Mouse (Mus musculus) neural tube, embryonic 13.5 days (tissue): Measurements from ENCODE around the gene Prickle4. TPM values are rescaled to one million over a fixed set of nuclear protein-coding genes. Genes with fewer than 3 reads are reported as not detected.
"Not testable (repeated sequence)": the region's sequence is repeated elsewhere in the genome, so short reads cannot be mapped to it uniquely, and the experiment has no call there.

Experiments used
- ATAC-seq: fragments of 200-750 bp; cut with Nextera tagmentation; 2 replicates; pipeline ENCODE4 v1.8.0; 2017; ENCODE audit warnings: low read depth, mild to moderate bottlenecking, moderate TSS enrichment, moderate library complexity
- H3K27ac ChIP-seq: fragments of 300-500 bp; sonication (generic); replicated peaks from 2 replicates; pipeline ENCODE4 v1.5.1; 2015; ENCODE audit warnings: moderate library complexity, mild to moderate bottlenecking, inconsistent platforms
- H3K27me3 ChIP-seq: fragments of 300-500 bp; sonication (generic); 2 replicates; pipeline ENCODE4 v1.6.1; 2015; ENCODE audit warnings: mild to moderate bottlenecking, inconsistent platforms
- H3K36me3 ChIP-seq: fragments of 300-500 bp; sonication (generic); 2 replicates; pipeline ENCODE4 v1.6.1; 2015; ENCODE audit warnings: mild to moderate bottlenecking, inconsistent platforms
- H3K4me1 ChIP-seq: fragments of 300-500 bp; sonication (generic); replicated peaks from 2 replicates; pipeline ENCODE4 v1.6.1; 2015; ENCODE audit warnings: inconsistent platforms
- H3K4me2 ChIP-seq: fragments of 300-500 bp; sonication (generic); 2 replicates; pipeline ENCODE4 v1.6.1; 2015; ENCODE audit warnings: inconsistent platforms, mild to moderate bottlenecking, moderate library complexity
- H3K4me3 ChIP-seq: fragments of 300-500 bp; sonication (generic); 2 replicates; pipeline ENCODE4 v1.5.1; 2015; ENCODE audit warnings: mild to moderate bottlenecking, inconsistent platforms
- H3K9ac ChIP-seq: fragments of 300-500 bp; sonication (generic); 2 replicates; pipeline ENCODE4 v1.6.1; 2015; ENCODE audit warnings: moderate library complexity, mild to moderate bottlenecking, inconsistent platforms
- H3K9me3 ChIP-seq: fragments of 300-500 bp; sonication (generic); 2 replicates; pipeline ENCODE4 v1.6.1; 2016; ENCODE audit warnings: inconsistent platforms
- WGBS: fragments of 180-500 bp; shearing (Covaris S2); methylation state at CpG from one replicate; pipeline ENCODE4 v1.1.7; 2015; 5-methylcytosine and 5-hydroxymethylcytosine counted together
- polyA plus RNA-seq: library from polyadenylated mRNA; unstranded; fragments of >200 nt; fragmentation: Nextera tagmentation; extraction: Ambion mirVana; gene quantifications from 2 replicates; pipeline ENCODE4 v1.2.1, GENCODE M21; 2015

The Prickle4 gene
- polyA plus RNA-seq, 1 experiment from 2014 or later, result 0.95 TPM

DNA sequence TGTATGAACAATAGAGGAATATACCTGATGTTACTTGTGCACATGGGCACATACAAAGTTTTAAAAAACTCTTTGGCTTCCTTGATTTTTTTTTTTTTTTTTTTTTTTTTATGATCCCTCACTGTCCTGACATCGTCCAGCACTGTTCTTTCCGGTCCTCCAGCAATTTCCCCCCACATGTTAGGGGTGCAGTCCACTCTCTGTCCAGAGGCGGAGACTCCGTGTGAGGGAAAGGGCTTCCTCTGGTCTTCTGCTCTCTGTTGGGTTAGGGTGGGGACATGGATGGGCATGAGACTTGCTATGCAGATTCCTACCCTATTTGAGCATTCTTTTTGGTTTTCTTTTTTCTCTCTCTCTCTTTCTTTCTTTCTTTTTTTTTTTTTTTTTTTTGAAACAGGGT, 36.6 kb downstream of the Prickle4 start:
- H3K4me3 ChIP-seq, result no peak overlapping the region
- 85% methylated on average over 4 of the region's 4 CpGs for WGBS
- H3K9me3 ChIP-seq, result no peaks in the 10 kb centered on the region
- H3K4me1 ChIP-seq, result peaks cover 7% of the 10 kb centered on the region
- no peak overlapping the region for H3K9ac ChIP-seq
- no peak overlapping the region for H3K4me2 ChIP-seq
- 0 out of 2 replicates have a peak, but pooled peaks cover 12% of the 10 kb centered on the region for H3K36me3 ChIP-seq
- no peaks in the 10 kb centered on the region for H3K27me3 ChIP-seq
- no peak for ATAC-seq
- no peak overlapping the region for H3K27ac ChIP-seq

DNA sequence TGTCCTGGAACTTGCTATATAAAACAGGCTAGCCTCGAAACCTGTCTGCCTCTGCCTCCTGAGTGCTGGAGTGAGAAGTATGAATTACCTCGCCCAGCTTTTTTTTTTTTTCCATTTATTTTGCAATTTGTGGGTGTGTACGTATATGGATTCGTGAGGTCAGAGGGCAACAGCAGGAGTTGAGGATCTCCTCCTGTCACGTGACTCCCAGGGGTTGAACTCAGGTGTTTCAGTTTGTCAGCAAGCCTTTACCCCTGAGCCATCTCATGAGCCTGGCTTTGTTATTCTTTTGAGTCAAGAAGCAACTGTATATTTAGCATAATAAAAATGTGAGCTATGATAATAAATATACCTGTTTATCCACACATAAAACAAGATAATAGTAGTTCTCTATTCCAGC, 38.8 kb downstream of the Prickle4 start:
- H3K27me3 ChIP-seq, result no peaks in the 10 kb centered on the region
- whole genome bisulfite sequencing, result 88% methylated on average over 5 of the region's 5 CpGs
- no peaks in the 10 kb centered on the region for H3K4me1 ChIP-seq
- no peak overlapping the region for H3K4me2 ChIP-seq
- ATAC-seq, result no peak
- no peaks in the 10 kb centered on the region for H3K9me3 ChIP-seq
- H3K4me3 ChIP-seq, result no peak overlapping the region
- H3K9ac ChIP-seq, result no peak overlapping the region
- 0 out of 2 replicates have a peak, but pooled peaks cover 12% of the 10 kb centered on the region for H3K36me3 ChIP-seq
- H3K27ac ChIP-seq, result no peak overlapping the region

DNA sequence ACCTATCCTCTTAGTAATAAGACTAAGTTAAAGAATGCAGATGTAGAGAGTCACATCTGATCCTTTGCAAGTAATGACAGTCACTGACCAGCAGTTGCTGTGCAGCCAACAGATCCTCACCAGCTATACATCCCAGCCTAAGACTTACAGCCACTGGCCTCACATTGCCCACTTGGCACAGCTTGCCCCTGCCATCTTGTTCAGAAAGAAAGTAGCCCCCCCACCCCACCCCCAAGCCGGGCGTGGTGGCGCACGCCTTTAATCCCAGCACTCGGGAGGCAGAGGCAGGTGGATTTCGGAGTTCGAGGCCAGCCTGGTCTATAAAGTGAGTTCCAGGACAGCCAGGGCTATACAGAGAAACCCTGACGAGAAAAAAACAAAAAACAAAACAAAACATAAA, 40.2 kb downstream of the Prickle4 start:
- H3K9me3 ChIP-seq, H3K27ac ChIP-seq, H3K4me1 ChIP-seq, ATAC-seq, H3K9ac ChIP-seq, H3K27me3 ChIP-seq, H3K4me3 ChIP-seq, H3K4me2 ChIP-seq: not testable (repeated sequence)
- H3K36me3 ChIP-seq, result peaks cover 10% of the 10 kb centered on the region; the same call in 1 of the 2 replicates
- WGBS, result 95% methylated on average over 8 of the region's 8 CpGs

DNA sequence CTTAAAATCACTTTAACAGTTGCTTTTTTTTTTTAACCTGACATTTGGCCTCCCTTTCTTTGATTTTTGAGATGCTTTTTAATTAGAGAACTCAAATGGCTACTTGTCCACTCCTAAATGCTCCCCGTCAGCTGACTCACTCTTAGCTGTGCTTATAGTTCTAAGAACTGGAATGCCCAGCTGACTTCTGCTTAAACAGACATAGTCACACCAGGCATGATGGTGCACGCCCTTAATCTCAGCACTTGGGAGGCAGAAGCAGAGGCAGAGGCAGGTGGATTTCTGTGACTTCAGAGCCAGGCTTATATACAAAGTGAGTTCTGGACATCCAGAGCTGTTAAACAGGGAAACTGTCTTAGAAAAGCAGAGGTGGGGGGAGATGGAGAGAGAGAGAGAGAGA, 42.6 kb downstream of the Prickle4 start:
- ATAC-seq, result no peak
- Histone ChIP-seq H3K27ac (no peak overlapping the region), H3K4me1 (peaks cover 7% of the 10 kb centered on the region; the same call in 1 of the 2 replicates), H3K4me2 (no peak overlapping the region), H3K36me3 (peaks cover 10% of the 10 kb centered on the region; the same call in 1 of the 2 replicates), H3K9me3 (no peaks in the 10 kb centered on the region), H3K9ac (no peak overlapping the region), H3K27me3 (no peaks in the 10 kb centered on the region), H3K4me3 (no peak overlapping the region)
- WGBS, result 74% methylated on average over 2 of the region's 2 CpGs

DNA sequence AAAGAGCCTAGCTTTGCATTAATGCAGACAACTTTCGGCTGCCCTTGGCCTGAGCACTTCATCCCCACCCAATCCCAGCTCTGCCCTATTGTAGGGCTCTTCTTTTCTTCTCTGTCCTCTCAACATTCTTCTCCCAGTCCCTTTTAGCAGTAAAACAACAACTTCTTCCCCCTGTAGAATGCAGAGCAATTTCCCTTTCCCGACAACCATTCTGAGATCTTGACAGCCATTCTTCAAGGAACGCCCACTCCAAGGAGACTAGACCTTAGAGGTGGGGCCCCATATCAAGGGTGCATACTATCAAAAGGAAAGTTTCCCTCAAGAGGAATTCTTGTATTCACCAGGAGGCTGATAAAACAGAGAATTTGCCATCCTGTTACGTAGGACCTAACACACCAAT, 45.6 kb downstream of the Prickle4 start:
- Histone ChIP-seq H3K9ac (no peak overlapping the region), H3K4me3 (no peak overlapping the region), H3K4me1 (peaks cover 7% of the 10 kb centered on the region; the same call in 1 of the 2 replicates), H3K4me2 (no peak overlapping the region), H3K36me3 (peaks cover 10% of the 10 kb centered on the region; the same call in 1 of the 2 replicates), H3K9me3 (no peaks in the 10 kb centered on the region), H3K27me3 (no peaks in the 10 kb centered on the region), H3K27ac (0 out of 2 replicates have a peak overlapping the region, but pooled peaks have one; percentile 13)
- 27% methylated on average over 4 of the region's 4 CpGs for WGBS
- ATAC-seq, result no peak

DNA sequence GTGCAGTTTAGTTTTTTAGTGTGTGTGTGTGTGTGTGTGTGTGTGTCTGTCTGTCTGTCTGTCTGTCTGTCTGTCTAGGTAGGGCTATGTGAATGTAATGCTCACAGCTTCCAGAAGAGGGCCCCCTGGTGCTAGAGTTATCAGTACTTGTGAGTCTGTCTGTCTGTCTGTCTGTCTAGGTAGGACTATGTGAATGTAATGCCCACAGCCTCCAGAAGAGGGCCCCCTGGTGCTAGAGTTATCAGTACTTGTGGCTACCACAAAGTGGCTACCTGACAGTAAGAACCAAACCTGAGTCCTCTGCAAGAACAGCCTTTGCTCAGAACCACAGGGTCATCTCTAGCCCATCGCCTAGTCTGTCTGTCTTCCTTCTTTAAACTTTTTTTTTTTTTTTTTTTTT, 47.9 kb downstream of the Prickle4 start:
- Histone ChIP-seq H3K4me3 (no peak overlapping the region), H3K36me3 (peaks cover 6% of the 10 kb centered on the region; the same call in 1 of the 2 replicates), H3K4me1 (peaks cover 7% of the 10 kb centered on the region; the same call in 1 of the 2 replicates), H3K27ac (no peak overlapping the region), H3K4me2 (no peak overlapping the region), H3K9ac (no peak overlapping the region), H3K9me3 (no peaks in the 10 kb centered on the region), H3K27me3 (no peaks in the 10 kb centered on the region)
- ATAC-seq, result no peak
- 84% methylated on average over 1 of the region's 1 CpGs for WGBS

DNA sequence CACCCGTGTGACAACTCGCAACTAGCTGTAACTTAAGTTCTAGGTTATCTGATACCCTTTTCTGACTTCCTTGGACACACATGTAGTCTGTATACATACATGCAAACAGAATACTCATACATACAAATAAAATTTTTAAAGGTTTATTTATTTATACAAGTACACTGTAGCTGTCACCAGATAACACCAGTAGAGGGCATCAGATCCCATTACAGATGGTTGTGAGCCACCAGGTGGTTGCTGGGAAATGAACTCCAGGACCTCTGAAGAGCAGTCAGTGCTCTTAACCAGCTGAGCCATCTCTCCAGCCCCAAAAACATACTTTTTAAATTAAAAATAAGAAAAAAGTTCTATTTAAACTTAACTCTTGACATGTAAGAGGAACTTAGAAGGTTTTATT, 51.5 kb downstream of the Prickle4 start:
- WGBS, result 87% methylated on average over 2 of the region's 2 CpGs
- H3K9ac ChIP-seq, result no peak overlapping the region
- no peak for ATAC-seq

More for the DNA sequence above, 51.5 kb downstream of the Prickle4 start:
- H3K36me3 ChIP-seq, result no peaks in the 10 kb centered on the region
- peaks cover 8% of the 10 kb centered on the region for H3K4me1 ChIP-seq
- H3K4me3 ChIP-seq, result no peak overlapping the region
- no peak overlapping the region for H3K4me2 ChIP-seq
- H3K27me3 ChIP-seq, result no peaks in the 10 kb centered on the region
- no peaks in the 10 kb centered on the region for H3K9me3 ChIP-seq
- no peak overlapping the region for H3K27ac ChIP-seq

Other genes with a start within 250 kb of the Prickle4 start
- 23.2 and 26.6 TPM in 2 replicates for gene Taf8, start 192.4 kb downstream of the Prickle4 start, polyA plus RNA-seq
- gene Ccnd3, start 189.7 kb downstream of the Prickle4 start, polyA plus RNA-seq, result 78.5 and 86.5 TPM in 2 replicates
- 32.9 and 33.2 TPM in 2 replicates for gene Bysl, start 83.2 kb downstream of the Prickle4 start, polyA plus RNA-seq
- 38.9 and 39.7 TPM in 2 replicates for gene Med20, start 83.2 kb downstream of the Prickle4 start, polyA plus RNA-seq
- 2.4 and 3.0 TPM in 2 replicates for gene Gm20517, start 83.1 kb downstream of the Prickle4 start, polyA plus RNA-seq
- 8.2 and 10.6 TPM in 2 replicates for gene Usp49, start 64.0 kb downstream of the Prickle4 start, polyA plus RNA-seq
- 310 and 314 TPM in 2 replicates for gene Tomm6, start 6.3 kb downstream of the Prickle4 start, polyA plus RNA-seq
- 34.2 and 36.3 TPM in 2 replicates for gene Frs3, start 5.7 kb downstream of the Prickle4 start, polyA plus RNA-seq
- gene Gm21981, start 281 bp downstream of the Prickle4 start, polyA plus RNA-seq, result 0.38 and 0.83 TPM in 2 replicates
- gene Pgc, start 32.1 kb upstream of the Prickle4 start, polyA plus RNA-seq, result not detected in 2 replicates
- 2.3 and 2.8 TPM in 2 replicates for gene Tfeb, start 42.3 kb upstream of the Prickle4 start, polyA plus RNA-seq
- gene Mdfi, start 140.0 kb upstream of the Prickle4 start, polyA plus RNA-seq, result 3.6 and 4.7 TPM in 2 replicates
- gene Foxp4, start 229.9 kb upstream of the Prickle4 start, polyA plus RNA-seq, result 17.2 and 18.5 TPM in 2 replicates